Mouse (Mus musculus): ENCODE results near the gene Cd209a. TPM values are rescaled to one million over a fixed set of nuclear protein-coding genes. Genes with fewer than 3 reads are reported as not detected.

The Cd209a gene
- polyA plus RNA-seq (2012; fragmentation: generic; extraction: Trizol), result not detected

GRCm38 (mm10) chr8:3748761-3749160, at the start of gene Cd209a:
Gene Cd209a, minus strand, starts transcription at chr8:3748984.

GRCm38 (mm10) chr8:3720551-3720950, 28.2 kb downstream of the Cd209a start, which contains the start of gene Clec4g:
Gene Clec4g, minus strand, starts transcription at chr8:3720651.

GRCm38 (mm10) chr8:3694121-3694520, 54.7 kb downstream of the Cd209a start, which contains the start of gene Fcer2a:
Gene Fcer2a, minus strand, starts transcription at chr8:3694175.

Other genes with a start within 250 kb of the Cd209a start
- gene Mcoln1, start 248.5 kb downstream of the Cd209a start, polyA plus RNA-seq (2012; fragmentation: generic; extraction: Trizol), result 10 to 100 TPM; 24.2 to 49.7 TPM
- gene Pnpla6, start 233.6 kb downstream of the Cd209a start, polyA plus RNA-seq (2012; fragmentation: generic; extraction: Trizol), result 10 to 100 TPM in 1 of 2 experiments, 1 to 10 TPM in 1; 8.8 to 24.0 TPM
- gene C330021F23Rik, start 181.0 kb downstream of the Cd209a start, polyA plus RNA-seq (2012; fragmentation: generic; extraction: Trizol), result under 1 TPM; 0.04 to 0.07 TPM
- gene Camsap3, start 161.7 kb downstream of the Cd209a start, polyA plus RNA-seq (2012; fragmentation: generic; extraction: Trizol), result 1 to 10 TPM in 1 of 2 experiments, under 1 TPM in 1; 0.32 to 6.7 TPM
- gene Xab2, start 127.7 kb downstream of the Cd209a start, polyA plus RNA-seq (2012; fragmentation: generic; extraction: Trizol), result 10 to 100 TPM; 31.9 to 41.7 TPM
- 100 to 1,000 TPM in 1 of 2 experiments, 10 to 100 TPM in 1; 93.7 to 124 TPM for gene Pet100, start 127.4 kb downstream of the Cd209a start, polyA plus RNA-seq (2012; fragmentation: generic; extraction: Trizol)
- gene Pcp2, start 123.4 kb downstream of the Cd209a start, polyA plus RNA-seq (2012; fragmentation: generic; extraction: Trizol), result under 1 TPM; 0.06 to 0.09 TPM
- 1 to 10 TPM; 1.6 TPM for gene Stxbp2, start 118.0 kb downstream of the Cd209a start, polyA plus RNA-seq (2012; fragmentation: generic; extraction: Trizol)
- gene Retn, start 93.2 kb downstream of the Cd209a start, polyA plus RNA-seq (2012; fragmentation: generic; extraction: Trizol), result not detected
- not detected for gene Mcemp1, start 83.2 kb downstream of the Cd209a start, polyA plus RNA-seq (2012; fragmentation: generic; extraction: Trizol)
- 1 to 10 TPM; 1.4 to 5.9 TPM for gene Fcor, start 76.6 kb downstream of the Cd209a start, polyA plus RNA-seq (2012; fragmentation: generic; extraction: Trizol)
- gene Trappc5, start 72.7 kb downstream of the Cd209a start, polyA plus RNA-seq (2012; fragmentation: generic; extraction: Trizol), result 10 to 100 TPM; 31.8 to 37.4 TPM
- under 1 TPM; 0.01 to 0.02 TPM for gene Fcer2a, start 54.8 kb downstream of the Cd209a start, polyA plus RNA-seq (2012; fragmentation: generic; extraction: Trizol)
- gene Clec4g, start 28.3 kb downstream of the Cd209a start, polyA plus RNA-seq (2012; fragmentation: generic; extraction: Trizol), result not detected
- gene Cd209e, start 105.3 kb upstream of the Cd209a start, polyA plus RNA-seq (2012; fragmentation: generic; extraction: Trizol), result not detected
- not detected for gene Cd209d, start 129.6 kb upstream of the Cd209a start, polyA plus RNA-seq (2012; fragmentation: generic; extraction: Trizol)
- gene Cd209b, start 177.9 kb upstream of the Cd209a start, polyA plus RNA-seq (2012; fragmentation: generic; extraction: Trizol), result not detected
- under 1 TPM; 0.02 to 0.05 TPM for gene Cd209c, start 205.8 kb upstream of the Cd209a start, polyA plus RNA-seq (2012; fragmentation: generic; extraction: Trizol)

Data from C3H10T1/2 (cell line).